Mouse (Mus musculus) heart, adult 2 months (tissue): ENCODE measurements at regions not wholly inside any gene's neighbourhood (a gene's known extent, or its start where the extent isn't known, plus 50 kb on each side); places are given as distances from the start of the nearest gene placed in this dataset.

Source experiments
- CTCF ChIP-seq: fragments of 200-600 bp; IDR thresholded peaks from 2 replicates; pipeline ENCODE4 v1.8.1; 2022; ENCODE audit warnings: antibody characterized with exemption, mild to moderate bottlenecking, moderate library complexity
- POLR2A ChIP-seq: fragments of 200-500 bp; IDR thresholded peaks from 2 replicates; pipeline ENCODE4 v1.6.1; 2011; ENCODE audit warnings: mild to moderate bottlenecking, low read depth, low read length, control low read depth; ENCODE audit not compliant: insufficient read depth

DNA sequence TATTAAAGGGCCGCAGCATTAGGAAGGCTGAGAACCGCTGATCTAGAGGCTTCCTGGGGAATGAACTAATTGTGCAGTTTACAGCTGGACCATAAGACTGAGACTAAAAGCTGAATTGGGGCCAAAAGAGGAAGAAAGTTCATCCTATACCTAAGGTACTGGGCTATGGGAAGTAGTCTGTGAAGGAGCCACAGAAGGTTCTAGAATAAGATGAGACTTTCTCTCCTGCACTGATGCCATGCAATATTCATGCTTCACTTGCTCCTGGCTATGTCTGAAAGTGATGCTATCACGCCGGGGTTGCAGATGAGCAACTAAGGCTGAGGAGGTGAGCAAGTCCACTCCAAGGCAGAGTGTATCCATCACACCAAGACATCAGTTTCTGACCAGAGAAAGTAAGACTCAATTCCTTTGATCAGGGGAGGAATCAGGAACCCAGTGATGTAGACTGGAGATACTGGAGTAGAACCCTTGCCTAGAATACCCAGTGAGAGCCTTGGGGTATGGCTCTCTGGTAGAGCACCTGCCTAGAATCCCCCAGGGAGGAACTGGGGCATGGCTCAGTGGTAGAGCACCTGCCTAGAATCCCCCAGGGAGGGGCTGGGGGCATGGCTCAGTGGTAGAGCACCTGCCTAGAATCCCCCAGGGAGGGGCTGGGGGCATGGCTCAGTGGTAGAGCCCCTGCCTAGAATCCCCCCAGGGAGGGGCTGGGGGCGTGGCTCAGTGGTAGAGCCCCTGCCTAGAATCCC is 51.9 kb upstream of the Myl10 start:
- TF ChIP-seq POLR2A (no peak), CTCF (no peak)
